Mouse (Mus musculus) forebrain, embryonic 13.5 days (tissue): ENCODE measurements around the gene Tssc4. TPM values are rescaled to one million over a fixed set of nuclear protein-coding genes. Genes with fewer than 3 reads are reported as not detected.

Experiments
- ATAC-seq: fragments of 200-750 bp; cut with Nextera tagmentation; 2 replicates; pipeline ENCODE4 v1.8.0; 2017
- H3K27ac ChIP-seq: fragments of 300-500 bp; sonication (generic); 2 replicates; pipeline ENCODE4 v1.5.1; 2015; ENCODE audit warnings: inconsistent platforms, mild to moderate bottlenecking, moderate library complexity
- H3K27me3 ChIP-seq: fragments of 300-500 bp; sonication (generic); 2 replicates; pipeline ENCODE4 v1.6.1; 2015; ENCODE audit warnings: mild to moderate bottlenecking, inconsistent platforms
- H3K36me3 ChIP-seq: fragments of 300-500 bp; sonication (generic); 2 replicates; pipeline ENCODE4 v1.6.1; 2015; ENCODE audit warnings: mild to moderate bottlenecking, inconsistent platforms; ENCODE audit not compliant: poor library complexity, severe bottlenecking
- H3K4me1 ChIP-seq: fragments of 300-500 bp; sonication (generic); 2 replicates; pipeline ENCODE4 v1.6.1; 2015; ENCODE audit warnings: inconsistent platforms
- H3K4me2 ChIP-seq: fragments of 300-500 bp; sonication (generic); 2 replicates; pipeline ENCODE4 v1.6.1; 2015; ENCODE audit warnings: inconsistent platforms, mild to moderate bottlenecking, moderate library complexity
- H3K4me3 ChIP-seq: fragments of 300-500 bp; sonication (generic); 2 replicates; pipeline ENCODE4 v1.5.1; 2015; ENCODE audit warnings: mild to moderate bottlenecking, inconsistent platforms
- H3K9ac ChIP-seq: fragments of 300-500 bp; sonication (generic); 2 replicates; pipeline ENCODE4 v1.6.1; 2015; ENCODE audit warnings: mild to moderate bottlenecking, inconsistent platforms
- H3K9me3 ChIP-seq: fragments of 300-500 bp; sonication (generic); replicated peaks from 2 replicates; pipeline ENCODE4 v1.6.1; 2016; ENCODE audit warnings: inconsistent platforms
- WGBS: fragments of 180-500 bp; shearing (Covaris S2); methylation state at CpG from one replicate; pipeline ENCODE4 v1.1.7; 2015; 5-methylcytosine and 5-hydroxymethylcytosine counted together
- polyA plus RNA-seq: library from polyadenylated mRNA; unstranded; fragments of >200 nt; fragmentation: Nextera tagmentation; extraction: Ambion mirVana; gene quantifications from 2 replicates; pipeline ENCODE4 v1.2.1, GENCODE M21; 2015

The Tssc4 gene
- polyA plus RNA-seq, 1 experiment from 2014 or later = 108 TPM

- peaks cover 14% of the 10 kb centered on the region for H3K4me1 ChIP-seq
- WGBS = 85% methylated on average over 3 of the region's 3 CpGs
These were observed 19.7 kb upstream of the Tssc4 start for GRCm38 (mm10) chr7:143049331-143049730.

GRCm38 (mm10) chr7:143049841-143050816 is 18.9 kb upstream of the Tssc4 start:
- H3K27me3 ChIP-seq = no peaks in the 10 kb centered on the region

More at GRCm38 (mm10) chr7:143049331-143049730, 19.7 kb upstream of the Tssc4 start:
- Histone ChIP-seq H3K27ac (no peak overlapping the region), H3K4me2 (no peak overlapping the region), H3K27me3 (no peaks in the 10 kb centered on the region), H3K36me3 (no peaks in the 10 kb centered on the region), H3K9me3 (0 out of 2 replicates have a peak, but pooled peaks cover 4% of the 10 kb centered on the region), H3K9ac (no peak overlapping the region), H3K4me3 (no peak overlapping the region)
- ATAC-seq = no peak

GRCm38 (mm10) chr7:143051316-143051715 is 17.7 kb upstream of the Tssc4 start:
- Histone ChIP-seq H3K4me3 (no peak overlapping the region), H3K4me2 (no peak overlapping the region), H3K4me1 (peaks cover 33% of the 10 kb centered on the region), H3K9me3 (no peaks in the 10 kb centered on the region), H3K27ac (no peak overlapping the region), H3K9ac (no peak overlapping the region), H3K27me3 (no peaks in the 10 kb centered on the region), H3K36me3 (0 out of 2 replicates have a peak, but pooled peaks cover 3% of the 10 kb centered on the region)
- ATAC-seq = no peak
- WGBS = 80% methylated on average over 2 of the region's 2 CpGs

More at GRCm38 (mm10) chr7:143049841-143050816, 18.9 kb upstream of the Tssc4 start:
- ATAC-seq = no peak
- WGBS = 95% methylated on average over 3 of the region's 3 CpGs
- no peak overlapping the region for H3K4me2 ChIP-seq
- no peak overlapping the region for H3K9ac ChIP-seq
- peaks cover 22% of the 10 kb centered on the region for H3K4me1 ChIP-seq
- H3K27ac ChIP-seq = no peak overlapping the region
- no peaks in the 10 kb centered on the region for H3K9me3 ChIP-seq
- no peak overlapping the region for H3K4me3 ChIP-seq
- H3K36me3 ChIP-seq = no peaks in the 10 kb centered on the region

- ATAC-seq = peak; percentile 85
- WGBS = under 1% methylated on average over 37 of the region's 37 CpGs
These were observed 16.4 kb upstream of the Tssc4 start, which contains the start of gene Cd81 for GRCm38 (mm10) chr7:143052626-143053007. Cd81 (plus strand) TSS chr7:143052739.

GRCm38 (mm10) chr7:143053008-143053899 is 15.8 kb upstream of the Tssc4 start:
- Histone ChIP-seq H3K4me3 (peak overlapping the region; percentile 76), H3K9ac (peak overlapping the region; percentile 93), H3K4me2 (peak overlapping the region; percentile 91), H3K4me1 (peaks cover 34% of the 10 kb centered on the region), H3K27me3 (no peaks in the 10 kb centered on the region), H3K36me3 (0 out of 2 replicates have a peak, but pooled peaks cover 4% of the 10 kb centered on the region), H3K27ac (peak overlapping the region; percentile 82), H3K9me3 (no peaks in the 10 kb centered on the region)
- WGBS = 0% methylated on average over 46 of the region's 46 CpGs
- ATAC-seq = peak; percentile 79

More at GRCm38 (mm10) chr7:143052626-143053007, 16.4 kb upstream of the Tssc4 start, which contains the start of gene Cd81:
- Histone ChIP-seq H3K9me3 (no peaks in the 10 kb centered on the region), H3K9ac (peak within 1 kb of the TSS; percentile 93), H3K27me3 (no peaks in the 10 kb centered on the region), H3K4me3 (peak within 1 kb of the TSS; percentile 76), H3K4me2 (peak within 1 kb of the TSS; percentile 91), H3K36me3 (0 out of 2 replicates have a peak, but pooled peaks cover 4% of the 10 kb centered on the region), H3K27ac (peak within 1 kb of the TSS; percentile 82), H3K4me1 (peaks cover 34% of the 10 kb centered on the region)

- no peaks in the 10 kb centered on the region for H3K27me3 ChIP-seq
- WGBS = 75% methylated on average over 11 of the region's 11 CpGs
- peak; percentile 11; the same call in 1 of the 2 replicates for ATAC-seq
- H3K36me3 ChIP-seq = 0 out of 2 replicates have a peak, but pooled peaks cover 4% of the 10 kb centered on the region
- H3K4me1 ChIP-seq = peaks cover 34% of the 10 kb centered on the region
- H3K9ac ChIP-seq = peak overlapping the region; percentile 93
- no peaks in the 10 kb centered on the region for H3K9me3 ChIP-seq
- no peak overlapping the region for H3K27ac ChIP-seq
- H3K4me3 ChIP-seq = peak overlapping the region; percentile 76
- H3K4me2 ChIP-seq = peak overlapping the region; percentile 91
These were observed 15.0 kb upstream of the Tssc4 start for GRCm38 (mm10) chr7:143053961-143054611.

- Histone ChIP-seq H3K4me3 (peak overlapping the region; percentile 76), H3K9ac (peak overlapping the region; percentile 93), H3K27ac (no peak overlapping the region), H3K4me1 (peaks cover 34% of the 10 kb centered on the region), H3K9me3 (no peaks in the 10 kb centered on the region), H3K36me3 (0 out of 2 replicates have a peak, but pooled peaks cover 4% of the 10 kb centered on the region), H3K4me2 (peak overlapping the region; percentile 91), H3K27me3 (no peaks in the 10 kb centered on the region)
- WGBS = 52% methylated on average over 3 of the region's 3 CpGs
- ATAC-seq = no peak
These were observed 14.5 kb upstream of the Tssc4 start for GRCm38 (mm10) chr7:143054612-143054965.

- H3K4me3 ChIP-seq = peak overlapping the region; percentile 76
- H3K4me2 ChIP-seq = peak overlapping the region; percentile 91
- no peaks in the 10 kb centered on the region for H3K27me3 ChIP-seq
- peak overlapping the region; percentile 93 for H3K9ac ChIP-seq
- 0 out of 2 replicates have a peak, but pooled peaks cover 4% of the 10 kb centered on the region for H3K36me3 ChIP-seq
- no peaks in the 10 kb centered on the region for H3K9me3 ChIP-seq
- H3K27ac ChIP-seq = no peak overlapping the region
- no peak for ATAC-seq
- peaks cover 34% of the 10 kb centered on the region for H3K4me1 ChIP-seq
- 90% methylated on average over 3 of the region's 3 CpGs for WGBS
These were observed 14.0 kb upstream of the Tssc4 start for GRCm38 (mm10) chr7:143055001-143055400.

GRCm38 (mm10) chr7:143055499-143056186 is 13.4 kb upstream of the Tssc4 start:
- H3K27ac ChIP-seq = no peak overlapping the region
- WGBS = 87% methylated on average over 11 of the region's 11 CpGs
- no peaks in the 10 kb centered on the region for H3K9me3 ChIP-seq
- H3K27me3 ChIP-seq = no peaks in the 10 kb centered on the region
- H3K4me1 ChIP-seq = peaks cover 34% of the 10 kb centered on the region
- H3K36me3 ChIP-seq = 0 out of 2 replicates have a peak, but pooled peaks cover 5% of the 10 kb centered on the region
- H3K4me3 ChIP-seq = no peak overlapping the region
- H3K4me2 ChIP-seq = peak overlapping the region; percentile 91
- peak overlapping the region; percentile 50 for H3K9ac ChIP-seq
- no peak for ATAC-seq

- Histone ChIP-seq H3K4me1 (peaks cover 32% of the 10 kb centered on the region), H3K36me3 (peaks cover 12% of the 10 kb centered on the region; the same call in 1 of the 2 replicates), H3K27ac (no peak overlapping the region), H3K27me3 (no peaks in the 10 kb centered on the region), H3K9me3 (no peaks in the 10 kb centered on the region), H3K4me3 (no peak overlapping the region), H3K4me2 (no peak overlapping the region), H3K9ac (no peak overlapping the region)
- 87% methylated on average over 5 of the region's 5 CpGs for WGBS
- ATAC-seq = no peak
These were observed 12.0 kb upstream of the Tssc4 start for GRCm38 (mm10) chr7:143057023-143057422.
